Mouse (Mus musculus): ENCODE measurements around the gene Fyb. TPM values are rescaled to one million over a fixed set of nuclear protein-coding genes. Genes with fewer than 3 reads are reported as not detected.

The Fyb gene
- polyA plus RNA-seq, 1 experiment from 2014 or later = 1.3 TPM

DNA sequence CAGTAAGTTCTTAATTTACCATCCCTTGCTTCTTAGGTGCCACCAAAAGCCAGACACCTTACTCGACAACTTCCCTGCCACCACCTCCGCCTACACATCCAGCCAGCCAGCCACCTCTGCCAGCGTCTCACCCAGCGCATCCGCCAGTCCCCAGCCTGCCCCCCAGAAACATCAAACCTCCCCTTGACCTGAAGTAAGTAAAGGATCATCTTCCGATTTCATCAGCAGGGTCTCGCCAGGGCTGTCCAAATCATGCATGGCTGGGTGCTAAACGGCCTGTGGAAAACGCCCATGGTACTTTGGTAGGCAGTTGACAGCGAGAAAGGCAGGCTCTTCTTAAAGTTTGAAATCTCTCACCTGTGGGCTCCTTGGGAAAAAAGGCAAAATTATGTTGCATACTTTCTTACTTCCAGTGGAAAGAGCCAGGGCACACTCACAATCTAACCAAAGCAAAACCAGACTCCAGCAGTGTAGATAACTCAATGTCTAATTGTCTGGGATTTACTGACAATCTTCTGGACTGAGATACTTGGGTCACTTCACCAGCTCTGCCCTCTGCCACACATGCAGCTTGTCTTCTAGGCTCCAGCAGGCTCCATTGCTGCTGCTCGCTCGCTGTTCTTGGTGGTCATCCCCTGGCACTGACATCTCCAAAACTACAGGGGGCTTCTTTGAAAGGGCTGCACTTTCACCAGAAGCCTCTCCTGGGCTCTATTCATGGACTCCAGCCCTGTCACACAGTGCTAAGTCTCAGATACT lies 97.1 kb downstream of the Fyb start:
- ATAC-seq = no peak
- no peaks in the 10 kb centered on the region for H3K27me3 ChIP-seq
- ChIA-PET CTCF (interaction anchor here (1.4 kb wide), 1 partner anchor 49 kb away, joined by 4 read pairs; no protein-coding TSS in a partner anchor), POLR2A (no interaction called here)
- DNase-seq (ENCODE audit: low read depth, low spot score) = no peak
- in situ Hi-C loops (cut with MboI; ENCODE audit: low pct_unique_long_range_greater_than_20kb) = loop anchor here (10.0 kb wide), 1 partner anchor 265 kb away; no protein-coding TSS in a partner anchor
- TF ChIP-seq CTCF (IDR thresholded peaks at IDR 0.05) = no peak

- ChIA-PET CTCF (interaction anchor here (0.9 to 2.0 kb wide), 5 partner anchors 9 to 63 kb away, joined by 3 to 6 read pairs (median 4); no protein-coding TSS in a partner anchor), POLR2A (no interaction called here)
- peak; percentile 92 for TF ChIP-seq CTCF (IDR thresholded peaks at IDR 0.05)
- in situ Hi-C loops (cut with MboI; ENCODE audit: low pct_unique_long_range_greater_than_20kb) = loop anchor here (10.0 kb wide), 1 partner anchor 262 kb away; no protein-coding TSS in a partner anchor
- DNase-seq (ENCODE audit: low read depth, low spot score) (peak; percentile 51), ATAC-seq (peak; percentile 71)
- no peaks in the 10 kb centered on the region for H3K27me3 ChIP-seq
Observed at GRCm38 (mm10) chr15:6622512-6622911, 99.9 kb downstream of the Fyb start.

GRCm38 (mm10) chr15:6623529-6624228 lies 101.0 kb downstream of the Fyb start:
- TF ChIP-seq CTCF (IDR thresholded peaks at IDR 0.05) = no peak
- DNase-seq (ENCODE audit: low read depth, low spot score) = no peak
- ChIA-PET CTCF (interaction anchor here (2.0 kb wide), 1 partner anchor 11 kb away, joined by 5 read pairs; no protein-coding TSS in a partner anchor), POLR2A (no interaction called here)
- ATAC-seq = no peak
- in situ Hi-C loops (cut with MboI; ENCODE audit: low pct_unique_long_range_greater_than_20kb) = loop anchor here (10.0 kb wide), 1 partner anchor 261 kb away; no protein-coding TSS in a partner anchor
- no peaks in the 10 kb centered on the region for H3K27me3 ChIP-seq

GRCm38 (mm10) chr15:6624365-6625182 lies 101.9 kb downstream of the Fyb start:
- in situ Hi-C loops (cut with MboI; ENCODE audit: low pct_unique_long_range_greater_than_20kb) = loop anchor here (5.0 to 10.0 kb wide), 2 partner anchors 83 to 260 kb away; partner anchors contain the start of gene Rictor
- no peak for TF ChIP-seq CTCF (IDR thresholded peaks at IDR 0.05)
- DNase-seq (ENCODE audit: low read depth, low spot score) = no peak
- POLR2A ChIA-PET = no interaction called here
- CTCF ChIA-PET = interaction anchor here (1.0 to 1.8 kb wide), 4 partner anchors 9 to 386 kb away, joined by 3 to 9 read pairs (median 6); no protein-coding TSS in a partner anchor
- ATAC-seq = no peak
- H3K27me3 ChIP-seq = no peaks in the 10 kb centered on the region

DNA sequence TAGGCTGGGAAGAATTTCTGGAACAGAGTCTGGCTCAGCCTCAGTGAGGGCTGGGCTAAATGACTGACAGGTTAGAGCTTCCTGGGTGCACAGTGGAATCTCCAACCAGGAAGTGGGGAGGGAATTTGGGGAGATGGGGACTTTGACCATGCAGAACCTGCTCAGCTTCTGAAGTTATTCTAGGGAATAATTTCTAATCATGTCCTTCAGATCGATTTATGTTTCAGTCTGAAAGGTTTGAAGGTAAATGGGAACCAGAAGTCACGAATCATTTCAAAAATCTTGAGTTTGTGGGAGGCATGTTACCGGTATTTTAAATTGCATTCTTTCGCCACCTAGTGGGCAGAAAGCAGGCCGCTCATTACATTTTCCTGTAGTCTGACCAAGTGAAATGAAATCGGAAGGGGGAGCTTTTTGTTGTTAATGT lies 103.0 kb downstream of the Fyb start:
- no peaks in the 10 kb centered on the region for H3K27me3 ChIP-seq
- ChIA-PET CTCF (interaction anchor here (0.7 to 1.9 kb wide), 14 partner anchors 8 to 387 kb away, joined by 3 to 9 read pairs (median 4); no protein-coding TSS in a partner anchor), POLR2A (no interaction called here)
- in situ Hi-C loops (cut with MboI; ENCODE audit: low pct_unique_long_range_greater_than_20kb) = loop anchor here (5.0 to 10.0 kb wide), 2 partner anchors 82 to 259 kb away; partner anchors contain the start of gene Rictor
- peak; percentile 60 for ATAC-seq
- no peak for DNase-seq (ENCODE audit: low read depth, low spot score)
- peak; percentile 80 for TF ChIP-seq CTCF (IDR thresholded peaks at IDR 0.05)

- TF ChIP-seq CTCF (IDR thresholded peaks at IDR 0.05) = no peak
- no peak for ATAC-seq
- H3K27me3 ChIP-seq = no peaks in the 10 kb centered on the region
- in situ Hi-C loops (cut with MboI; ENCODE audit: low pct_unique_long_range_greater_than_20kb) = loop anchor here (5.0 to 10.0 kb wide), 2 partner anchors 81 to 259 kb away; partner anchors contain the start of gene Rictor
- CTCF ChIA-PET = interaction anchor here (0.8 to 1.9 kb wide), 11 partner anchors 8 to 386 kb away, joined by 3 to 9 read pairs (median 4); no protein-coding TSS in a partner anchor
- POLR2A ChIA-PET = interaction anchor here (0.6 kb wide), 1 partner anchor 13 kb away, joined by 6 read pairs; no protein-coding TSS in a partner anchor
- no peak for DNase-seq (ENCODE audit: low read depth, low spot score)
Observed at GRCm38 (mm10) chr15:6626123-6626522, 103.5 kb downstream of the Fyb start.

- CTCF ChIA-PET = interaction anchor here (1.3 to 1.7 kb wide), 2 partner anchors 57 to 58 kb away, joined by 3 read pairs; no protein-coding TSS in a partner anchor
- TF ChIP-seq CTCF (IDR thresholded peaks at IDR 0.05) = no peak
- in situ Hi-C loops (cut with MboI; ENCODE audit: low pct_unique_long_range_greater_than_20kb) = loop anchor here (5.0 to 10.0 kb wide), 2 partner anchors 79 to 256 kb away; partner anchors contain the start of gene Rictor
- ATAC-seq (no peak), DNase-seq (ENCODE audit: low read depth, low spot score) (no peak)
- POLR2A ChIA-PET = no interaction called here
- H3K27me3 ChIP-seq = no peaks in the 10 kb centered on the region
Observed at GRCm38 (mm10) chr15:6628431-6629077, 105.9 kb downstream of the Fyb start.

- ATAC-seq (no peak), DNase-seq (ENCODE audit: low read depth, low spot score) (no peak)
- TF ChIP-seq CTCF (IDR thresholded peaks at IDR 0.05) = no peak
- H3K27me3 ChIP-seq = no peaks in the 10 kb centered on the region
- POLR2A ChIA-PET = no interaction called here
- CTCF ChIA-PET = interaction anchor here (1.1 to 1.7 kb wide), 3 partner anchors 58 to 78 kb away, joined by 3 read pairs; no protein-coding TSS in a partner anchor
- in situ Hi-C loops (cut with MboI; ENCODE audit: low pct_unique_long_range_greater_than_20kb) = loop anchor here (5.0 to 10.0 kb wide), 2 partner anchors 78 to 256 kb away; partner anchors contain the start of gene Rictor
Observed at GRCm38 (mm10) chr15:6629174-6629573, 106.5 kb downstream of the Fyb start.

GRCm38 (mm10) chr15:6635405-6635804 lies 112.8 kb downstream of the Fyb start:
- peak; percentile 21 for ATAC-seq
- POLR2A ChIA-PET = no interaction called here
- no peaks in the 10 kb centered on the region for H3K27me3 ChIP-seq
- TF ChIP-seq CTCF (IDR thresholded peaks at IDR 0.05) = no peak
- in situ Hi-C loops (cut with MboI; ENCODE audit: low pct_unique_long_range_greater_than_20kb) = no loop called here
- CTCF ChIA-PET = interaction anchor here (0.6 to 1.6 kb wide), 2 partner anchors 10 to 499 kb away, joined by 3 to 4 read pairs; no protein-coding TSS in a partner anchor
- no peak for DNase-seq (ENCODE audit: low read depth, low spot score)

All from Patski (cell line).